Mouse (Mus musculus) heart, adult 2 months (tissue): ENCODE data around the gene Mcee.

Experiments used
- CTCF ChIP-seq: fragments of 200-600 bp; IDR thresholded peaks from 2 replicates; pipeline ENCODE4 v1.8.1; 2022; ENCODE audit warnings: antibody characterized with exemption, mild to moderate bottlenecking, moderate library complexity
- EP300 ChIP-seq: fragments of 200-500 bp; IDR thresholded peaks from 2 replicates; pipeline ENCODE4 v1.6.1; 2011; ENCODE audit warnings: low read depth, low read length, control low read depth; ENCODE audit not compliant: insufficient read depth
- POLR2A ChIP-seq: fragments of 200-500 bp; IDR thresholded peaks from 2 replicates; pipeline ENCODE4 v1.6.1; 2011; ENCODE audit warnings: mild to moderate bottlenecking, low read depth, low read length, control low read depth; ENCODE audit not compliant: insufficient read depth

GRCm38 (mm10) chr7:64357405-64357804 lies 35.0 kb upstream of the Mcee start:
- no peak for TF ChIP-seq CTCF
- no peak for TF ChIP-seq POLR2A
- TF ChIP-seq EP300, result no peak
